Mouse (Mus musculus): ENCODE data around the gene Fzd2. TPM values are rescaled to one million over a fixed set of nuclear protein-coding genes. Genes with fewer than 3 reads are reported as not detected.

Gene Fzd2
- polyA plus RNA-seq, 1 experiment, result 1.1 TPM

- no peak overlapping the region for H3K27ac ChIP-seq (ENCODE audit: control insufficient read depth, insufficient read depth, low read depth, low read length)
- H3K27me3 ChIP-seq (ENCODE audit: control insufficient read depth, insufficient read depth, low read length), result 0 out of 2 replicates have a peak, but pooled peaks cover 2% of the 10 kb centered on the region
- H3K4me1 ChIP-seq (ENCODE audit: control insufficient read depth, insufficient read depth, low read length), result peaks cover 38% of the 10 kb centered on the region
Observed at GRCm38 (mm10) chr11:102608691-102609090, 4.5 kb downstream of the Fzd2 start.

GRCm38 (mm10) chr11:102609483-102609882, 5.3 kb downstream of the Fzd2 start:
- H3K27ac ChIP-seq (ENCODE audit: control insufficient read depth, insufficient read depth, low read depth, low read length), result no peak overlapping the region
- H3K4me1 ChIP-seq (ENCODE audit: control insufficient read depth, insufficient read depth, low read length), result peaks cover 36% of the 10 kb centered on the region
- no peaks in the 10 kb centered on the region for H3K36me3 ChIP-seq (ENCODE audit: control insufficient read depth, insufficient read depth, low read length)
- no peaks in the 10 kb centered on the region for H3K27me3 ChIP-seq (ENCODE audit: control insufficient read depth, insufficient read depth, low read length)
- no peak overlapping the region for H3K4me3 ChIP-seq (ENCODE audit: control insufficient read depth, low read depth, low read length)
- TF ChIP-seq CTCF (IDR thresholded peaks at IDR 0.05; ENCODE audit: control insufficient read depth, insufficient read depth, insufficient replicate concordance, low read depth, low read length) (no peak), POLR2A (IDR thresholded peaks at IDR 0.05; ENCODE audit: control insufficient read depth, low read depth, low read length) (no peak)

More at GRCm38 (mm10) chr11:102608691-102609090, 4.5 kb downstream of the Fzd2 start:
- Histone ChIP-seq H3K36me3 (ENCODE audit: control insufficient read depth, insufficient read depth, low read length) (no peaks in the 10 kb centered on the region), H3K4me3 (ENCODE audit: control insufficient read depth, low read depth, low read length) (no peak overlapping the region)
- TF ChIP-seq POLR2A (IDR thresholded peaks at IDR 0.05; ENCODE audit: control insufficient read depth, low read depth, low read length) (no peak), CTCF (IDR thresholded peaks at IDR 0.05; ENCODE audit: control insufficient read depth, insufficient read depth, insufficient replicate concordance, low read depth, low read length) (no peak)

GRCm38 (mm10) chr11:102610260-102610659, 6.1 kb downstream of the Fzd2 start:
- H3K4me3 ChIP-seq (ENCODE audit: control insufficient read depth, low read depth, low read length), result no peak overlapping the region
- H3K4me1 ChIP-seq (ENCODE audit: control insufficient read depth, insufficient read depth, low read length), result peaks cover 29% of the 10 kb centered on the region
- no peaks in the 10 kb centered on the region for H3K27me3 ChIP-seq (ENCODE audit: control insufficient read depth, insufficient read depth, low read length)
- TF ChIP-seq CTCF (IDR thresholded peaks at IDR 0.05; ENCODE audit: control insufficient read depth, insufficient read depth, insufficient replicate concordance, low read depth, low read length), result no peak
- TF ChIP-seq POLR2A (IDR thresholded peaks at IDR 0.05; ENCODE audit: control insufficient read depth, low read depth, low read length), result no peak
- H3K36me3 ChIP-seq (ENCODE audit: control insufficient read depth, insufficient read depth, low read length), result no peaks in the 10 kb centered on the region
- no peak overlapping the region for H3K27ac ChIP-seq (ENCODE audit: control insufficient read depth, insufficient read depth, low read depth, low read length)

GRCm38 (mm10) chr11:102610675-102611316, 6.6 kb downstream of the Fzd2 start:
- Histone ChIP-seq H3K4me1 (ENCODE audit: control insufficient read depth, insufficient read depth, low read length) (peaks cover 25% of the 10 kb centered on the region), H3K4me3 (ENCODE audit: control insufficient read depth, low read depth, low read length) (no peak overlapping the region), H3K27ac (ENCODE audit: control insufficient read depth, insufficient read depth, low read depth, low read length) (no peak overlapping the region)

GRCm38 (mm10) chr11:102611317-102611705, 7.1 kb downstream of the Fzd2 start:
- peaks cover 19% of the 10 kb centered on the region for H3K4me1 ChIP-seq (ENCODE audit: control insufficient read depth, insufficient read depth, low read length)
- no peaks in the 10 kb centered on the region for H3K27me3 ChIP-seq (ENCODE audit: control insufficient read depth, insufficient read depth, low read length)
- TF ChIP-seq POLR2A (IDR thresholded peaks at IDR 0.05; ENCODE audit: control insufficient read depth, low read depth, low read length) (no peak), CTCF (IDR thresholded peaks at IDR 0.05; ENCODE audit: control insufficient read depth, insufficient read depth, insufficient replicate concordance, low read depth, low read length) (no peak)
- H3K27ac ChIP-seq (ENCODE audit: control insufficient read depth, insufficient read depth, low read depth, low read length), result no peak overlapping the region
- no peak overlapping the region for H3K4me3 ChIP-seq (ENCODE audit: control insufficient read depth, low read depth, low read length)
- H3K36me3 ChIP-seq (ENCODE audit: control insufficient read depth, insufficient read depth, low read length), result no peaks in the 10 kb centered on the region

More at GRCm38 (mm10) chr11:102610675-102611316, 6.6 kb downstream of the Fzd2 start:
- no peak for TF ChIP-seq CTCF (IDR thresholded peaks at IDR 0.05; ENCODE audit: control insufficient read depth, insufficient read depth, insufficient replicate concordance, low read depth, low read length)
- TF ChIP-seq POLR2A (IDR thresholded peaks at IDR 0.05; ENCODE audit: control insufficient read depth, low read depth, low read length), result no peak
- Histone ChIP-seq H3K27me3 (ENCODE audit: control insufficient read depth, insufficient read depth, low read length) (no peaks in the 10 kb centered on the region), H3K36me3 (ENCODE audit: control insufficient read depth, insufficient read depth, low read length) (no peaks in the 10 kb centered on the region)

- H3K4me3 ChIP-seq (ENCODE audit: control insufficient read depth, low read depth, low read length), result no peak overlapping the region
- H3K36me3 ChIP-seq (ENCODE audit: control insufficient read depth, insufficient read depth, low read length), result no peaks in the 10 kb centered on the region
- peaks cover 6% of the 10 kb centered on the region for H3K4me1 ChIP-seq (ENCODE audit: control insufficient read depth, insufficient read depth, low read length)
- TF ChIP-seq POLR2A (IDR thresholded peaks at IDR 0.05; ENCODE audit: control insufficient read depth, low read depth, low read length) (no peak), CTCF (IDR thresholded peaks at IDR 0.05; ENCODE audit: control insufficient read depth, insufficient read depth, insufficient replicate concordance, low read depth, low read length) (no peak)
- H3K27me3 ChIP-seq (ENCODE audit: control insufficient read depth, insufficient read depth, low read length), result no peaks in the 10 kb centered on the region
- no peak overlapping the region for H3K27ac ChIP-seq (ENCODE audit: control insufficient read depth, insufficient read depth, low read depth, low read length)
Observed at GRCm38 (mm10) chr11:102619449-102619848, 15.3 kb downstream of the Fzd2 start.

GRCm38 (mm10) chr11:102623876-102624789, 19.9 kb downstream of the Fzd2 start:
- H3K4me1 ChIP-seq (ENCODE audit: control insufficient read depth, insufficient read depth, low read length), result peaks cover 7% of the 10 kb centered on the region
- H3K27ac ChIP-seq (ENCODE audit: control insufficient read depth, insufficient read depth, low read depth, low read length), result no peak overlapping the region
- no peak overlapping the region for H3K4me3 ChIP-seq (ENCODE audit: control insufficient read depth, low read depth, low read length)

More at GRCm38 (mm10) chr11:102623876-102624789, 19.9 kb downstream of the Fzd2 start:
- TF ChIP-seq CTCF (IDR thresholded peaks at IDR 0.05; ENCODE audit: control insufficient read depth, insufficient read depth, insufficient replicate concordance, low read depth, low read length), result no peak
- no peak for TF ChIP-seq POLR2A (IDR thresholded peaks at IDR 0.05; ENCODE audit: control insufficient read depth, low read depth, low read length)
- no peaks in the 10 kb centered on the region for H3K27me3 ChIP-seq (ENCODE audit: control insufficient read depth, insufficient read depth, low read length)
- H3K36me3 ChIP-seq (ENCODE audit: control insufficient read depth, insufficient read depth, low read length), result no peaks in the 10 kb centered on the region

Measured in testis, adult 2 months (tissue).